In the genomic region with DNA sequence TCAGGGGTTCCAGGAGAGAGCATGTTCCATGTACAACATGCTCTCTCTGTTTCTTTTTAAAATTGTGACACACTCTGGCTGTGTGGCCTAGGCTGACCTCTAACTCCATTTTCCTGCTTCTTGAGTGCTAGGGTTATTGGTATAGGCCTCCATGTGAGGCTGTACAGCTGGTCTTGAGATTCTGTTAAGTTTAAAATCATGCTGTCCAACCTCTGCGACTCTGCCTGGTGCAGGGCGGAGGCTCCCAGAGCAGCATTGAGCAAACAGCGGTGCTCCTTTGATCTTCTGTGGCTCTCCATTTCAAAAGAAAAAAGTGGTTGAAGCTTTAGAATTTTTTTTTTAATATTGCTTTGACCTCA, we compare ENCODE assay signal across 8 mouse cellular contexts.
DNase-seq lines count a peak whose midpoint lies in the region; ATAC-seq and TF ChIP-seq lines count a peak whose summit lies in the region.

No protein-coding gene starts in this region.

- H3K9me3 ChIP-seq in limb, embryonic 11.5 days (ENCODE audit: control insufficient read depth, low read length), result no peaks in the 10 kb centered on the region
- no peaks in the 10 kb centered on the region for H3K9me3 ChIP-seq in stomach, embryonic 14.5 days (ENCODE audit: control insufficient read depth, low read depth, low read length)

- ATAC-seq in limb, embryonic 11.5 days (ENCODE audit: insufficient number of reproducible peaks, low FRiP score, low TSS enrichment, low read depth), result no peak
- ATAC-seq in stomach, embryonic 14.5 days (ENCODE audit: insufficient number of reproducible peaks, insufficient read depth, low FRiP score, low read depth), result peak; percentile 90

- peak; percentile 49 for DNase-seq in adrenal gland, postnatal 10 days
- DNase-seq in adrenal gland, adult 8-10 months, result no peak
- DNase-seq in spleen, adult 2 months (ENCODE audit: low read depth in 1 of 2, low spot score in 2 of 2), result no peak
- DNase-seq in spleen, adult 18-20 months, result no peak
- DNase-seq in limb, embryonic 11.5 days (ENCODE audit: low spot score), result no peak
- DNase-seq in left cerebral cortex, postnatal 36 days (ENCODE audit: low spot score in 2 of 2), result no peak
- no peak for DNase-seq in urinary bladder, postnatal 25 days (ENCODE audit: low spot score)

- intact Hi-C loops in left cerebral cortex, postnatal 36 days (cut with DNase I), result no loop called here

- no peaks in the 10 kb centered on the region for H3K27me3 ChIP-seq in spleen, adult 2 months (ENCODE audit: control insufficient read depth, insufficient read depth, low read length)
- H3K27me3 ChIP-seq in limb, embryonic 11.5 days (ENCODE audit: control insufficient read depth, insufficient read depth, low read length), result no peaks in the 10 kb centered on the region
- H3K27me3 ChIP-seq in stomach, embryonic 14.5 days (ENCODE audit: control insufficient read depth, insufficient read depth, low read length), result no peaks in the 10 kb centered on the region

- H3K27ac ChIP-seq in spleen, adult 2 months (ENCODE audit: insufficient read depth, low read length), result peak overlapping the region; percentile 75
- peak overlapping the region; percentile 53 for H3K27ac ChIP-seq in limb, embryonic 11.5 days (replicated peaks; ENCODE audit: low read depth, low read length)
- peak overlapping the region; percentile 83 for H3K27ac ChIP-seq in stomach, embryonic 14.5 days (ENCODE audit: low read length)

- TF ChIP-seq POLR2A in spleen, adult 2 months (IDR thresholded peaks at IDR 0.05; ENCODE audit: low read depth, low read length), result no peak

- TF ChIP-seq CTCF in spleen, adult 2 months (IDR thresholded peaks at IDR 0.05; ENCODE audit: extremely low read depth, insufficient read depth, insufficient read length, insufficient replicate concordance), result no peak

- H3K4me1 ChIP-seq in spleen, adult 2 months (ENCODE audit: control insufficient read depth, insufficient read depth, insufficient read length), result peaks cover 36% of the 10 kb centered on the region
- H3K4me1 ChIP-seq in limb, embryonic 11.5 days (ENCODE audit: control insufficient read depth, insufficient read depth, low read length), result peaks cover 24% of the 10 kb centered on the region
- H3K4me1 ChIP-seq in stomach, embryonic 14.5 days (ENCODE audit: control insufficient read depth, insufficient read depth, low read length), result peaks cover 63% of the 10 kb centered on the region

- no peak overlapping the region for H3K4me2 ChIP-seq in limb, embryonic 11.5 days (ENCODE audit: low read depth, severe bottlenecking)
- peak overlapping the region; percentile 12; the same call in 1 of the 2 replicates for H3K4me2 ChIP-seq in stomach, embryonic 14.5 days (replicated peaks; ENCODE audit: low read depth, low read length)

- WGBS in spleen, adult 2 months, result 37% methylated on average over 3 of the region's 3 CpGs
- 52% methylated on average over 3 of the region's 3 CpGs for WGBS in limb, embryonic 11.5 days
- WGBS in stomach, embryonic 14.5 days, result 9% methylated on average over 3 of the region's 3 CpGs

- no peak overlapping the region for H3K9ac ChIP-seq in limb, embryonic 11.5 days (ENCODE audit: low read length)
- H3K9ac ChIP-seq in stomach, embryonic 14.5 days (replicated peaks; ENCODE audit: low read depth, low read length), result no peak overlapping the region

- H3K4me3 ChIP-seq in spleen, adult 2 months (ENCODE audit: extremely low read depth, insufficient read depth, insufficient read length), result peak overlapping the region; percentile 6; the same call in 1 of the 2 replicates
- no peak overlapping the region for H3K4me3 ChIP-seq in limb, embryonic 11.5 days (ENCODE audit: low read depth, low read length)
- no peak overlapping the region for H3K4me3 ChIP-seq in stomach, embryonic 14.5 days (ENCODE audit: low read depth, low read length)

- peaks cover 2% of the 10 kb centered on the region; the same call in 1 of the 2 replicates for H3K36me3 ChIP-seq in spleen, adult 2 months (ENCODE audit: control insufficient read depth, insufficient read depth, low read length)
- H3K36me3 ChIP-seq in limb, embryonic 11.5 days (ENCODE audit: control insufficient read depth, insufficient read depth, low read length), result no peaks in the 10 kb centered on the region
- no peaks in the 10 kb centered on the region for H3K36me3 ChIP-seq in stomach, embryonic 14.5 days (ENCODE audit: control insufficient read depth, insufficient read depth, low read length)
